8 mouse cellular contexts compared by ENCODE assay signal in the genomic region with DNA sequence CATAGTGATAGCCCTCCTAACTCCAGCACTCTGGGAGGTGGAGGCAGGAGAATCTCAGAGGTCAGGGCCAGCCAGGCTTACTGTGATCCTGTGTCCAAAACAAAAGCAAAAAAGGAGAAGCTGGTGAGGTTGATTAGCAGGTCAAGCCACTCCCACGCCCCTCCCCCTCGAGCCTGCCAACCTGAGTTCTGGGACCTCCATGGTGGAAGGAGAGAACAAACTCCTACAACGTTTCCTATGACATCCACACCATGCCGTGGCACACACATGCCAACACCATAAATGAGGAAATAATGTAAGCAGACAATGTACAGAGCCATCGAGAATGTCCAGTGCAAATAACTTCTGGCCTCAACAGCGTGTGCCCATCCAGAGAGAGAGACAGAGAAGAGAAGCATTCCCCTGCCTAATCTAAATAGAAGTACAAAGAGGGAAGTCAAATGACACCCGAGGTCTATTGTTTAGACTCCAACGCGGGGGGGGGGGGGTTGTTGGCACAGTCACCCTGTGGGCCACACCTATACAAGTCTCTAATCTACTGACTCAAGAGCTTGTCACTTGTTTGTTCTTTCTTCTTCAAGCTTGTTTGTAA. TPM values are rescaled to one million over a fixed set of nuclear protein-coding genes. Genes with fewer than 3 reads are reported as not detected.
A peak's percentile ranks its signal among the peaks of the same experiment; 100 is the strongest.
DNase-seq lines count a peak whose midpoint lies in the region; ATAC-seq lines count a peak whose summit lies in the region.

No protein-coding gene starts in this region.

- 8% methylated on average over 9 of the region's 9 CpGs for WGBS in intestine, embryonic 15.5 days
- WGBS in liver, embryonic 16.5 days (ENCODE audit: insufficient replicate concordance) = under 1% methylated on average over 9 of the region's 9 CpGs
- WGBS in neural tube, embryonic 11.5 days = 6% methylated on average over 9 of the region's 9 CpGs

- no peaks in the 10 kb centered on the region for H3K9me3 ChIP-seq in intestine, embryonic 15.5 days
- no peaks in the 10 kb centered on the region for H3K9me3 ChIP-seq in liver, embryonic 16.5 days (replicated peaks; ENCODE audit: control insufficient read depth, low read length)
- no peaks in the 10 kb centered on the region for H3K9me3 ChIP-seq in neural tube, embryonic 11.5 days (ENCODE audit: control insufficient read depth, low read length)

- peak overlapping the region; percentile 27; the same call in 1 of the 2 replicates for H3K9ac ChIP-seq in intestine, embryonic 15.5 days
- H3K9ac ChIP-seq in liver, embryonic 16.5 days (ENCODE audit: low read depth, low read length) = peak overlapping the region; percentile 59
- H3K9ac ChIP-seq in neural tube, embryonic 11.5 days (ENCODE audit: low read length) = peak overlapping the region; percentile 33; the same call in 1 of the 2 replicates

- H3K4me2 ChIP-seq in intestine, embryonic 15.5 days (replicated peaks) = peak overlapping the region; percentile 57
- H3K4me2 ChIP-seq in liver, embryonic 16.5 days (ENCODE audit: low read depth, low read length) = peak overlapping the region; percentile 75
- H3K4me2 ChIP-seq in neural tube, embryonic 11.5 days (ENCODE audit: low read depth) = peak overlapping the region; percentile 42

- H3K27ac ChIP-seq in intestine, embryonic 15.5 days = peak overlapping the region; percentile 61
- peak overlapping the region; percentile 82 for H3K27ac ChIP-seq in liver, embryonic 16.5 days (ENCODE audit: low read length)
- H3K27ac ChIP-seq in neural tube, embryonic 11.5 days (ENCODE audit: low read depth, low read length) = 0 out of 2 replicates have a peak overlapping the region, but pooled peaks have one; percentile 8

- ATAC-seq in intestine, embryonic 15.5 days = no peak
- ATAC-seq in liver, embryonic 16.5 days (ENCODE audit: low read depth) = no peak
- ATAC-seq in neural tube, embryonic 11.5 days (ENCODE audit: insufficient read depth, low FRiP score, low TSS enrichment) = no peak

- DNase-seq in cerebellum, adult 18-20 months = peak; percentile 18 to 34
- no peak for DNase-seq in cerebellum, adult 11 months
- DNase-seq in c-Kit-positive CD71-positive TER-119-negative erythroid progenitor cells, embryonic 14.5 days (ENCODE audit: low read depth) = peak; percentile 60
- DNase-seq in gastrocnemius, postnatal 14 days = peak; percentile 67
- DNase-seq in neural tube, embryonic 11.5 days (ENCODE audit: low spot score) = peak; percentile 42
- peak; percentile 49 to 62 for DNase-seq in thymus, postnatal 36 days

- no peaks in the 10 kb centered on the region; the same call in 1 of the 2 replicates for H3K36me3 ChIP-seq in intestine, embryonic 15.5 days
- peaks cover 15% of the 10 kb centered on the region for H3K36me3 ChIP-seq in liver, embryonic 16.5 days (ENCODE audit: control insufficient read depth, insufficient read depth)
- peaks cover 2% of the 10 kb centered on the region; the same call in 1 of the 2 replicates for H3K36me3 ChIP-seq in neural tube, embryonic 11.5 days (ENCODE audit: control insufficient read depth, insufficient read depth, low read length)

- peak overlapping the region; percentile 24; the same call in 1 of the 2 replicates for H3K4me3 ChIP-seq in intestine, embryonic 15.5 days (replicated peaks)
- peak overlapping the region; percentile 54 for H3K4me3 ChIP-seq in liver, embryonic 16.5 days (ENCODE audit: low read depth, low read length)
- H3K4me3 ChIP-seq in neural tube, embryonic 11.5 days (ENCODE audit: low read depth, low read length) = no peak overlapping the region

- intact Hi-C loops in gastrocnemius, postnatal 14 days (cut with DNase I; ENCODE audit: low total_unique reads) = no loop called here

- H3K27me3 ChIP-seq in intestine, embryonic 15.5 days (replicated peaks) = no peaks in the 10 kb centered on the region
- H3K27me3 ChIP-seq in liver, embryonic 16.5 days (ENCODE audit: control insufficient read depth, insufficient read depth, low read depth, low read length) = no peaks in the 10 kb centered on the region
- no peaks in the 10 kb centered on the region for H3K27me3 ChIP-seq in neural tube, embryonic 11.5 days (ENCODE audit: control insufficient read depth, insufficient read depth, low read length)

- peaks cover 29% of the 10 kb centered on the region for H3K4me1 ChIP-seq in intestine, embryonic 15.5 days (replicated peaks)
- peaks cover 40% of the 10 kb centered on the region for H3K4me1 ChIP-seq in liver, embryonic 16.5 days (ENCODE audit: control insufficient read depth, low read depth, low read length)
- H3K4me1 ChIP-seq in neural tube, embryonic 11.5 days (ENCODE audit: control insufficient read depth, insufficient read depth, low read length) = peaks cover 34% of the 10 kb centered on the region

RNA-seq across cellular contexts. Expression of gene Pnrc2, which starts 2.4 kb away (rescaled TPM):
- 10 to 100 TPM; 44.3 to 59.3 TPM for total RNA-seq in gastrocnemius, postnatal 14 days (2021)
- 164 and 177 TPM in 2 replicates for polyA plus RNA-seq in intestine, embryonic 15.5 days (2015; fragmentation: Nextera tagmentation; extraction: Ambion mirVana)
- 74.9 and 81.1 TPM in 2 replicates for polyA plus RNA-seq in liver, embryonic 16.5 days (2015; fragmentation: Nextera tagmentation; extraction: Ambion mirVana)
- 196 and 201 TPM in 2 replicates for polyA plus RNA-seq in neural tube, embryonic 11.5 days (2014; fragmentation: Nextera tagmentation; extraction: Ambion mirVana)

RNA-seq across cellular contexts. Expression of gene Cnr2, which starts 19.1 kb away (rescaled TPM):
- under 1 TPM; 0.47 to 0.60 TPM for total RNA-seq in gastrocnemius, postnatal 14 days (2021)
- 0.28 and 0.42 TPM in 2 replicates for polyA plus RNA-seq in intestine, embryonic 15.5 days (2015; fragmentation: Nextera tagmentation; extraction: Ambion mirVana)
- 2.9 TPM in 2 replicates for polyA plus RNA-seq in liver, embryonic 16.5 days (2015; fragmentation: Nextera tagmentation; extraction: Ambion mirVana)
- polyA plus RNA-seq in neural tube, embryonic 11.5 days (2014; fragmentation: Nextera tagmentation; extraction: Ambion mirVana) = 0.38 and 1.0 TPM in 2 replicates

RNA-seq across cellular contexts. Expression of gene Srsf10, which starts 20.5 kb away (rescaled TPM):
- 10 to 100 TPM; 30.9 to 33.0 TPM for total RNA-seq in gastrocnemius, postnatal 14 days (2021)
- polyA plus RNA-seq in intestine, embryonic 15.5 days (2015; fragmentation: Nextera tagmentation; extraction: Ambion mirVana) = 177 and 214 TPM in 2 replicates
- 81.8 and 90.3 TPM in 2 replicates for polyA plus RNA-seq in liver, embryonic 16.5 days (2015; fragmentation: Nextera tagmentation; extraction: Ambion mirVana)
- polyA plus RNA-seq in neural tube, embryonic 11.5 days (2014; fragmentation: Nextera tagmentation; extraction: Ambion mirVana) = 349 and 359 TPM in 2 replicates

RNA-seq across cellular contexts. Expression of gene Fuca1, which starts 44.4 kb away (rescaled TPM):
- total RNA-seq in gastrocnemius, postnatal 14 days (2021) = 10 to 100 TPM; 20.6 to 27.8 TPM
- polyA plus RNA-seq in intestine, embryonic 15.5 days (2015; fragmentation: Nextera tagmentation; extraction: Ambion mirVana) = 134 and 154 TPM in 2 replicates
- 22.7 and 28.0 TPM in 2 replicates for polyA plus RNA-seq in liver, embryonic 16.5 days (2015; fragmentation: Nextera tagmentation; extraction: Ambion mirVana)
- polyA plus RNA-seq in neural tube, embryonic 11.5 days (2014; fragmentation: Nextera tagmentation; extraction: Ambion mirVana) = 47.2 and 60.6 TPM in 2 replicates

Comparison
In these comparisons a context has a peak if more than half of its experiments do, and no peak if none do; other contexts are left out.
1. H3K27ac ChIP-seq: peak in every context shown above with its lines; median percentile 82 in liver, embryonic 16.5 days; 61 in intestine, embryonic 15.5 days; 8 in neural tube, embryonic 11.5 days.